Mouse (Mus musculus): ENCODE data around the gene Trim34b. TPM values are rescaled to one million over a fixed set of nuclear protein-coding genes. Genes with fewer than 3 reads are reported as not detected.
"Not testable (repeated sequence)": the region's sequence is repeated elsewhere in the genome, so short reads cannot be mapped to it uniquely, and the experiment has no call there.

The Trim34b gene
- 0.13 and 0.20 TPM in 2 replicates for polyA plus RNA-seq (2015; fragmentation: Nextera tagmentation; extraction: Ambion mirVana)

- not testable (repeated sequence) for H3K4me1 ChIP-seq (ENCODE audit: control insufficient read depth, insufficient read depth, low read length); H3K4me2 ChIP-seq (ENCODE audit: low read depth, low read length)
- 81% methylated on average over 2 of the region's 2 CpGs for WGBS
Observed at GRCm38 (mm10) chr7:104329171-104329570, at the start of gene Trim34b. Gene Trim34b (plus strand): TSS chr7:104329471.

GRCm38 (mm10) chr7:104287576-104288443 is 41.5 kb upstream of the Trim34b start, which contains the start of gene Trim5:
Gene Trim5 (minus strand): TSS chr7:104288094.
- H3K27me3 ChIP-seq (ENCODE audit: control insufficient read depth, insufficient read depth, low read length); H3K36me3 ChIP-seq (ENCODE audit: control insufficient read depth, insufficient read depth); H3K27ac ChIP-seq (ENCODE audit: low read length); H3K4me1 ChIP-seq (ENCODE audit: control insufficient read depth, insufficient read depth, low read length); H3K9me3 ChIP-seq (replicated peaks; ENCODE audit: control insufficient read depth, low read length): not testable (repeated sequence)
- WGBS = 26% methylated on average over 14 of the region's 14 CpGs
- Histone ChIP-seq H3K4me2 (ENCODE audit: low read depth, low read length) (peak within 1 kb of the TSS; percentile 61), H3K4me3 (ENCODE audit: low read length) (peak within 1 kb of the TSS; percentile 53), H3K9ac (ENCODE audit: low read length) (peak within 1 kb of the TSS; percentile 42; the same call in 1 of the 2 replicates)
- peak; percentile 97 for ATAC-seq (replicated peaks; ENCODE audit: extremely low read depth, insufficient read depth, low FRiP score)

More at GRCm38 (mm10) chr7:104329171-104329570, at the start of gene Trim34b:
- H3K4me3 ChIP-seq (ENCODE audit: low read length); H3K27ac ChIP-seq (ENCODE audit: low read length); ATAC-seq (replicated peaks; ENCODE audit: extremely low read depth, insufficient read depth, low FRiP score); H3K36me3 ChIP-seq (ENCODE audit: control insufficient read depth, insufficient read depth); H3K9ac ChIP-seq (ENCODE audit: low read length); H3K9me3 ChIP-seq (replicated peaks; ENCODE audit: control insufficient read depth, low read length); H3K27me3 ChIP-seq (ENCODE audit: control insufficient read depth, insufficient read depth, low read length): not testable (repeated sequence)

- Histone ChIP-seq H3K27me3 (ENCODE audit: control insufficient read depth, insufficient read depth, low read length) (no peaks in the 10 kb centered on the region), H3K4me2 (ENCODE audit: low read depth, low read length) (no peak overlapping the region), H3K4me1 (ENCODE audit: control insufficient read depth, insufficient read depth, low read length) (no peaks in the 10 kb centered on the region), H3K4me3 (ENCODE audit: low read length) (no peak overlapping the region), H3K36me3 (ENCODE audit: control insufficient read depth, insufficient read depth) (no peaks in the 10 kb centered on the region), H3K9me3 (replicated peaks; ENCODE audit: control insufficient read depth, low read length) (no peaks in the 10 kb centered on the region), H3K27ac (ENCODE audit: low read length) (no peak overlapping the region), H3K9ac (ENCODE audit: low read length) (no peak overlapping the region)
- no peak for ATAC-seq (replicated peaks; ENCODE audit: extremely low read depth, insufficient read depth, low FRiP score)
- WGBS = 70% methylated on average over 1 of the region's 1 CpGs
Observed at GRCm38 (mm10) chr7:104290641-104291040, 38.6 kb upstream of the Trim34b start.

DNA sequence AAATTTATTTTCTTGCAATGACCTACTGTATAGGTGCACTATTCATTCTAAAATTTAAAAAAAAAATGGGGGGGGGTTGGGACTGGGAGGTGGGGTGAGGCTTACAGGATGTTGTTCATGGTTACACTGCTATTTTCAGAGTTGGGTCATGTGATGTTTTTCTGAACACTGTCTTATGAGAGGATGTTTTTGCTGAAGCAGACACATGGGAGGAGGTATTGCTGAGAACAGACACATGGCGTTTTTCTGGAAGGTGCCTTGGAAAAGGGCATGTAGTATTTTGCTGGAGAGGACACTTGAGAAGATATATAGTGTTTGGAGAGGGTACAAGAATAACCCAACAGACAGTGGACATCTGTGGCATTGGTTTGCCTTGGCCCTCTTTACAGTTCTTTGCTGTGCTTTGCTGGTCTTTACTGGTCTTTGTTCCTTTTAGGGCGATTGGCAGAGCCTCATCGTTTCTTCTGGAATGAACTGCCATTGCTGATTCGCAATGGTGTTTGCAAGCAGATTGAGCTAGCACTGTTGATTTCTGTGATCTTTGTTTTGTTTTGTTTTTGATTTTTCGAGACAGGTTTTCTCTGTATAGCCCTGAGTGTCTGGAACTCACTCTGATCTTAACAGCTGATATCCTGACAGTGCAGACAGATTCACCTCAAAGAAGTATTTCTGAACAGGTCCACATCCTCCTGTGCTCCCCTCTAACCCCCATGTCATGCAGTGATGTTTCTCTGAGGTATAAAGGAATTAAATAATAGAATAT is 37.5 kb upstream of the Trim34b start:
- Histone ChIP-seq H3K4me3 (ENCODE audit: low read length) (no peak overlapping the region), H3K27ac (ENCODE audit: low read length) (no peak overlapping the region), H3K9ac (ENCODE audit: low read length) (no peak overlapping the region), H3K9me3 (replicated peaks; ENCODE audit: control insufficient read depth, low read length) (no peaks in the 10 kb centered on the region), H3K27me3 (ENCODE audit: control insufficient read depth, insufficient read depth, low read length) (no peaks in the 10 kb centered on the region), H3K4me1 (ENCODE audit: control insufficient read depth, insufficient read depth, low read length) (no peaks in the 10 kb centered on the region), H3K4me2 (ENCODE audit: low read depth, low read length) (no peak overlapping the region), H3K36me3 (ENCODE audit: control insufficient read depth, insufficient read depth) (no peaks in the 10 kb centered on the region)
- WGBS = 74% methylated on average over 5 of the region's 5 CpGs
- ATAC-seq (replicated peaks; ENCODE audit: extremely low read depth, insufficient read depth, low FRiP score) = no peak

- 5% methylated on average over 15 of the region's 15 CpGs for WGBS
Observed at GRCm38 (mm10) chr7:104314796-104315353, 14.4 kb upstream of the Trim34b start.

DNA sequence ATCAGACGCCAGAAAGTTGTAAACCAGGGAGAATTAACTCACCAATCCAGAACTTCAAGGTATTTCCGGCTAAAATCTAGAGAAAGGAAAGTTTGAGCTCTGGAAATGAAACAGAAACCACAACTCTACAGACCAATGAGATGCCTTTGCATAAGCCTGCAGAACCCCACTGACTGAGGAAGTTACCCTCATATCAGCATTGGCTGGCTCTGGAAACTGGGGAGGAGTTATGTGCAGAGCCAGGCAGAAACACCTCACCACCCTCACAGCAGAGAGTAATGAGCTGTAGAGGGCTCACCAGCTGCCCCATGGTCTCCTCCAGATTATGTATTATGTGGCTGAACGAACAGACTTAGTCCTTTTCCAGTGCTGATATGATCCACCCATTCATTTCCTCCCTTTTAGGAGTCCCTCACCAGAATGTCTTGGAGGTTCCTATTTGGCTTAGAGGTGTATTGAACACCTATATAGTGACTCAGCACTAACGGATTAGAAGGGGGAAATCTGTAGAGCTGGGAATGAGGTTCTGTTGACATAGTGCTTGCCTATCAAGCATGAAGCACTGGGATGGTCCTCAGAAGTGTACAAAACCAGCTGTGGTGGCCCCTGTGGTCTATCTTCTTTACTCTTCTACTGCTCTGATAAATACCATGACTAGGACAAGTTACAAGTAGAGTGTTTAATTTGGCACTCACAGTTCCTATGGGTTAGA is 13.7 kb upstream of the Trim34b start, which contains the start of gene Trim12a:
Trim12a (minus strand) TSS at position 98 of the 712 bp plus-strand sequence.
- peak within 1 kb of the TSS; percentile 69 for H3K9ac ChIP-seq (ENCODE audit: low read length)
- 19% methylated on average over 4 of the region's 4 CpGs for whole genome bisulfite sequencing
- peak within 1 kb of the TSS; percentile 62 for H3K4me2 ChIP-seq (ENCODE audit: low read depth, low read length)
- not testable (repeated sequence) for H3K4me1 ChIP-seq (ENCODE audit: control insufficient read depth, insufficient read depth, low read length); H3K36me3 ChIP-seq (ENCODE audit: control insufficient read depth, insufficient read depth); H3K27me3 ChIP-seq (ENCODE audit: control insufficient read depth, insufficient read depth, low read length); H3K9me3 ChIP-seq (replicated peaks; ENCODE audit: control insufficient read depth, low read length)
- H3K4me3 ChIP-seq (ENCODE audit: low read length) = peak within 1 kb of the TSS; percentile 68
- H3K27ac ChIP-seq (ENCODE audit: low read length) = peak within 1 kb of the TSS; percentile 76
- ATAC-seq (replicated peaks; ENCODE audit: extremely low read depth, insufficient read depth, low FRiP score) = peak; percentile 97

More at GRCm38 (mm10) chr7:104314796-104315353, 14.4 kb upstream of the Trim34b start:
- Histone ChIP-seq H3K9ac (ENCODE audit: low read length) (peak overlapping the region; percentile 69), H3K27ac (ENCODE audit: low read length) (peak overlapping the region; percentile 76), H3K4me1 (ENCODE audit: control insufficient read depth, insufficient read depth, low read length) (no peaks in the 10 kb centered on the region), H3K9me3 (replicated peaks; ENCODE audit: control insufficient read depth, low read length) (no peaks in the 10 kb centered on the region), H3K27me3 (ENCODE audit: control insufficient read depth, insufficient read depth, low read length) (no peaks in the 10 kb centered on the region), H3K36me3 (ENCODE audit: control insufficient read depth, insufficient read depth) (no peaks in the 10 kb centered on the region), H3K4me3 (ENCODE audit: low read length) (peak overlapping the region; percentile 68), H3K4me2 (ENCODE audit: low read depth, low read length) (peak overlapping the region; percentile 62)
- ATAC-seq (replicated peaks; ENCODE audit: extremely low read depth, insufficient read depth, low FRiP score) = peak; percentile 54; the same call in 1 of the 2 replicates

DNA sequence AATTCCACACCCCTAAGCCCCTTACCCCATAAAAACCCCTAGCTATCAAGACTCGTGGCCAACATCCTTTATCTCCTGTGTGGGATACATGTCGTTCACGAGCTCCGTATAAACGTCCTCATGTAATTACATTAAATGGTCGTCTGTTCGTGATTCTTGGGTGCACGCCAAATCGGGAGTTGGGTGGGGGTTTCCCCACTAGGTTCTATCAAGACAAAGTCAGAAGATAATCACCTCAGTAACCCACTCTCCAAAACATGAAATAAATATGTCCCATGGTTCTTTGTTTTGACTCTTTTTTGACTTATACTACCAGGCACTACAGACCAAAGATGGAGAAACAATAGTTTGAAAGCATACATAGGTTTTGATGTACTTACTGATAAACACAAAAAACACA is 7.2 kb upstream of the Trim34b start:
- H3K4me3 ChIP-seq (ENCODE audit: low read length) = no peak overlapping the region
- ATAC-seq (replicated peaks; ENCODE audit: extremely low read depth, insufficient read depth, low FRiP score) = no peak
- 66% methylated on average over 9 of the region's 9 CpGs for WGBS
- H3K9ac ChIP-seq (ENCODE audit: low read length) = no peak overlapping the region
- no peak overlapping the region for H3K27ac ChIP-seq (ENCODE audit: low read length)
- no peaks in the 10 kb centered on the region for H3K4me1 ChIP-seq (ENCODE audit: control insufficient read depth, insufficient read depth, low read length)
- no peaks in the 10 kb centered on the region for H3K36me3 ChIP-seq (ENCODE audit: control insufficient read depth, insufficient read depth)
- no peaks in the 10 kb centered on the region for H3K9me3 ChIP-seq (replicated peaks; ENCODE audit: control insufficient read depth, low read length)
- H3K4me2 ChIP-seq (ENCODE audit: low read depth, low read length) = no peak overlapping the region
- H3K27me3 ChIP-seq (ENCODE audit: control insufficient read depth, insufficient read depth, low read length) = no peaks in the 10 kb centered on the region

DNA sequence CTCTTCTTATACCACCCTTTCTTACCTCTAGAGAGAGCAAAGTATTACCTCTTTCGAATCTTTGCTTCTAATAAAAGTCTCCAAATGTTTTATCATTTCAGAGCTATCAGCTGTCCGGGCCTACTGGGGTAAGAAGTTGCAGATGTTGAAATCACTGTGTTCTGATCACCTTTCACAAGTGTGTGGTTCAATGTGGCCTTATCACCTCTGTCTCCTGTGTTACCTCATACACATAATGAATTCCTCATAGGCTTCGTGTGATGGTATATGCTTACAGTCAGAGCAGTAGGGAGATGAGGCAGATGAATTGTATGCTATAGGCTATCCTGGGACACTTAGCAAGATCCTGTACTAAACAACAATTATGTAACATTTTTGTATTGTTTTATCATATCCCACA is 6.3 kb downstream of the Trim34b start:
- not testable (repeated sequence) for ATAC-seq (replicated peaks; ENCODE audit: extremely low read depth, insufficient read depth, low FRiP score); H3K9me3 ChIP-seq (replicated peaks; ENCODE audit: control insufficient read depth, low read length); H3K9ac ChIP-seq (ENCODE audit: low read length); H3K27me3 ChIP-seq (ENCODE audit: control insufficient read depth, insufficient read depth, low read length); H3K4me2 ChIP-seq (ENCODE audit: low read depth, low read length); H3K36me3 ChIP-seq (ENCODE audit: control insufficient read depth, insufficient read depth); H3K4me3 ChIP-seq (ENCODE audit: low read length); H3K4me1 ChIP-seq (ENCODE audit: control insufficient read depth, insufficient read depth, low read length); H3K27ac ChIP-seq (ENCODE audit: low read length)
- 52% methylated on average over 3 of the region's 3 CpGs for WGBS
